Mouse (Mus musculus): ENCODE measurements around the gene Zcchc14. TPM values are rescaled to one million over a fixed set of nuclear protein-coding genes. Genes with fewer than 3 reads are reported as not detected.

Gene Zcchc14
- polyA plus RNA-seq, 1 experiment from 2014 or later: 2.8 TPM

GRCm38 (mm10) chr8:121573275-121573674, 79.4 kb downstream of the Zcchc14 start:
- no peaks in the 10 kb centered on the region for H3K27me3 ChIP-seq (replicated peaks)
- no peak overlapping the region for H3K27ac ChIP-seq
- peaks cover 85% of the 10 kb centered on the region for H3K4me1 ChIP-seq
- 54% methylated on average over 3 of the region's 3 CpGs for WGBS (ENCODE audit: insufficient replicate concordance)
- ATAC-seq: peak; percentile 63
- no peaks in the 10 kb centered on the region for H3K36me3 ChIP-seq
- H3K4me3 ChIP-seq: no peak overlapping the region
- 0 out of 2 replicates have a peak overlapping the region, but pooled peaks have one; percentile 3 for H3K4me2 ChIP-seq
- no peaks in the 10 kb centered on the region for H3K9me3 ChIP-seq (replicated peaks)
- peak overlapping the region; percentile 4; the same call in 1 of the 2 replicates for H3K9ac ChIP-seq

DNA sequence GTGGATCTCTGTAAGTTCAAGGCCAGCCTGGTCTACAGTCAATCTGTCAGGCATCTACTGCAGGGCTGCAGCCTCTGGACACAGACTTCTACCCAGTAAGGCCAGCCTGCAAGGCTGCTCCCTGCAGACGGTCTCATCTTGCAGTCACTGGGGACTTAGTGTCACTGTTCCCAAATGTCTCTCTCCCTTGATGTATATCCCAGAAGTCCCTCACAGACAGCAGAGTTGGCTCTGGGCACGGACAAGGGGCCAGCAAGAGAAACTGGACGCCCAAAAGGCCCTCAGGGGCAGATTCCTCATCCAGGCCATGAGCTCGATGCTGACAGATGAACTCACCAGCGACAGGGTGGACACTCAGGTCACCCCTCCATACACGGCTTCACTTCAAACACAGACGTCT, 80.6 kb downstream of the Zcchc14 start:
- Histone ChIP-seq H3K9me3 (replicated peaks) (no peaks in the 10 kb centered on the region), H3K27ac (no peak overlapping the region)

DNA sequence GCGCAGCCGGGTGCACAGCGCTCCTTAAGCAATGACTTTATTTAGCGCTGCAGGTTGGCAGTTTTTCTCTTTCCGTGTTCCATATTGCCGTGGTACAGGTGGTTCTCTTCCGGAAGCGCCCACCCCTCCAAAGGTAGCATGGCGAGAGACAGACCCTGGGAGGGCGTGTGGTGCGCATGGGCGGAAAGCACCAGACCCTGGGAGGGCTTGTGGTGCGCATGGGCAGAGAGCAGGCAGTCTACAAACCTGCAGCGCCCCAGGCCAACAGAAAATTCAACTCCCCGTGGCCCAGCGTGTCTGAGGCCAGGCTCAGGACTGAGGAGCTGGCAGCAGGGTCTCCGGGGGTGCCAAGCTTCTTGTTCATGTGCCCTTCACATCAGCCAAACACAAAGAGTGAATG, 81.9 kb downstream of the Zcchc14 start:
- Histone ChIP-seq H3K27ac (peak overlapping the region; percentile 61), H3K4me2 (peak overlapping the region; percentile 46), H3K27me3 (replicated peaks) (no peaks in the 10 kb centered on the region), H3K9me3 (replicated peaks) (no peaks in the 10 kb centered on the region), H3K4me3 (no peak overlapping the region), H3K9ac (no peak overlapping the region), H3K36me3 (peaks cover 8% of the 10 kb centered on the region), H3K4me1 (peaks cover 67% of the 10 kb centered on the region)
- ATAC-seq: no peak
- 67% methylated on average over 17 of the region's 17 CpGs for WGBS (ENCODE audit: insufficient replicate concordance)

More for the DNA sequence above, 80.6 kb downstream of the Zcchc14 start:
- no peak for ATAC-seq
- H3K27me3 ChIP-seq (replicated peaks): no peaks in the 10 kb centered on the region
- no peak overlapping the region for H3K4me2 ChIP-seq
- H3K4me1 ChIP-seq: peaks cover 78% of the 10 kb centered on the region
- H3K4me3 ChIP-seq: no peak overlapping the region
- WGBS (ENCODE audit: insufficient replicate concordance): 79% methylated on average over 7 of the region's 7 CpGs
- H3K9ac ChIP-seq: no peak overlapping the region
- H3K36me3 ChIP-seq: no peaks in the 10 kb centered on the region

- peak overlapping the region; percentile 61 for H3K27ac ChIP-seq
- no peaks in the 10 kb centered on the region for H3K27me3 ChIP-seq (replicated peaks)
- H3K4me1 ChIP-seq: peaks cover 64% of the 10 kb centered on the region
- peaks cover 12% of the 10 kb centered on the region for H3K36me3 ChIP-seq
- no peak for ATAC-seq
- WGBS (ENCODE audit: insufficient replicate concordance): 47% methylated on average over 21 of the region's 21 CpGs
- peak overlapping the region; percentile 46 for H3K4me2 ChIP-seq
- no peak overlapping the region for H3K4me3 ChIP-seq
- H3K9ac ChIP-seq: no peak overlapping the region
- no peaks in the 10 kb centered on the region for H3K9me3 ChIP-seq (replicated peaks)
These were observed 82.4 kb downstream of the Zcchc14 start for GRCm38 (mm10) chr8:121570335-121570734.

GRCm38 (mm10) chr8:121568321-121568720, 84.4 kb downstream of the Zcchc14 start:
- Histone ChIP-seq H3K4me2 (no peak overlapping the region), H3K9me3 (replicated peaks) (no peaks in the 10 kb centered on the region), H3K27ac (no peak overlapping the region), H3K4me1 (peaks cover 45% of the 10 kb centered on the region), H3K27me3 (replicated peaks) (no peaks in the 10 kb centered on the region), H3K9ac (no peak overlapping the region), H3K4me3 (no peak overlapping the region), H3K36me3 (peaks cover 26% of the 10 kb centered on the region)
- 69% methylated on average over 6 of the region's 6 CpGs for WGBS (ENCODE audit: insufficient replicate concordance)
- no peak for ATAC-seq

DNA sequence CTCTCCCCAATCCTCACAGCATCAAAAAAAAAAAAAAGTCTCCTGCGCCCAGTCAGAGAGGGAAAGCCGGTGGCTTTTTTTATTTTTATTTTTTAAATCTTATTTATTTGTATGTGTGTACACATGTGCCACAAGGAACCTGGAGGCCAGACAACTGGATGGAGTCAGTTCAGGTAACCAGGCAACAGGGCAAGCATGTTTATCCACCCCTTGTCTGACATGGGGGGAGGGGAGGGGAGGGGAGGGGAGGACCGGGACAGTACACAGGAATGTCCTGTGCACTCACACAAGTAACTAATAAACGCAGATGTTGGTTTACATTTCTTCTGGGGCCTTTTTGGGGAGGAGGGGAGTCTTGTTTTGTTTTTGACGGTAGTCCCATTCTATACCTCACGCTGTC, 89.0 kb downstream of the Zcchc14 start:
- no peak overlapping the region for H3K27ac ChIP-seq
- peaks cover 58% of the 10 kb centered on the region for H3K36me3 ChIP-seq
- no peak for ATAC-seq
- WGBS (ENCODE audit: insufficient replicate concordance): 82% methylated on average over 6 of the region's 6 CpGs
- H3K4me1 ChIP-seq: peaks cover 19% of the 10 kb centered on the region
- H3K9me3 ChIP-seq (replicated peaks): no peaks in the 10 kb centered on the region
- H3K4me2 ChIP-seq: no peak overlapping the region
- no peak overlapping the region for H3K9ac ChIP-seq
- H3K27me3 ChIP-seq (replicated peaks): no peaks in the 10 kb centered on the region
- H3K4me3 ChIP-seq: no peak overlapping the region

- no peak overlapping the region for H3K4me2 ChIP-seq
- H3K4me3 ChIP-seq: no peak overlapping the region
- H3K27me3 ChIP-seq (replicated peaks): no peaks in the 10 kb centered on the region
- H3K4me1 ChIP-seq: peaks cover 11% of the 10 kb centered on the region
- no peak overlapping the region for H3K27ac ChIP-seq
- 75% methylated on average over 9 of the region's 9 CpGs for WGBS (ENCODE audit: insufficient replicate concordance)
- ATAC-seq: no peak
- H3K36me3 ChIP-seq: peaks cover 66% of the 10 kb centered on the region
- no peak overlapping the region for H3K9ac ChIP-seq
- no peaks in the 10 kb centered on the region for H3K9me3 ChIP-seq (replicated peaks)
These were observed 89.8 kb downstream of the Zcchc14 start for GRCm38 (mm10) chr8:121562941-121563351.

DNA sequence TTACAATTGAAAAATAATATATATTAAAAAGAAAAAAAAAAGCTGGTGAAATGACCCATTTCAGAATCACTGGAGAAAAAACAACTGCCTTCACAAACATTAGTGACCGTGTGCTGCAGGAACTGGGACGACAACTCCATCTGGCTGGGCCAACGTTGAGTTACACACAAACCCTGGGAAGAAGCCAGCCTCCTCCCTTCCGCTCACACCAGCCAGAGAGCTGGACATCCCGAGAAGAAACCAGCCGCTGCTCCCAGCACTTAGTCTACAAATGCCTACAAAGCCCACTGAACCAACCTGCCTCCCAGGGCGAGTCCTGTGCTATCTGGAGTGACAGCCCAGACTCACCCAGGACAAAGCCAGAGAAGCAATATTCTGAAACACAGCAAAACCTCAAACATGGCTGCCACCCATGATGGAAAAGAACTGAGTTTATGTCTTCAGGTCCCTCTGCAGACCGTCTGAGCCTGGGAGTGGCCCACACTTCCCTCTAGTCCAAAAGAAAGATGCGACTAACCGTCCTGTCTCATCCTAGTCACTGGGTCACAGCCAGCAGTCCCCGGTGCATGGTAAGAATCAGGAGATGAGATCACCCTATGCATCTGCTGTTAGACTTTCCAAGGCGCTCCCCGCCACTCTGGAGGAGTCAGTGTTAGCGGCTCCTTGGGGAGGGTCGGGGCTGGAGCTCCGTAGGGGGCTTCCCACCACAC, 90.9 kb downstream of the Zcchc14 start:
- Histone ChIP-seq H3K27me3 (replicated peaks) (no peaks in the 10 kb centered on the region), H3K4me2 (no peak overlapping the region), H3K4me3 (no peak overlapping the region), H3K9me3 (replicated peaks) (no peaks in the 10 kb centered on the region), H3K4me1 (peaks cover 10% of the 10 kb centered on the region; the same call in 1 of the 2 replicates), H3K9ac (no peak overlapping the region), H3K36me3 (peaks cover 70% of the 10 kb centered on the region), H3K27ac (no peak overlapping the region)
- ATAC-seq: no peak
- 82% methylated on average over 16 of the region's 16 CpGs for whole genome bisulfite sequencing (ENCODE audit: insufficient replicate concordance)

- H3K27me3 ChIP-seq (replicated peaks): no peaks in the 10 kb centered on the region
- H3K4me2 ChIP-seq: no peak overlapping the region
- no peak for ATAC-seq
- H3K27ac ChIP-seq: no peak overlapping the region
- H3K9ac ChIP-seq: no peak overlapping the region
- H3K4me1 ChIP-seq: peaks cover 8% of the 10 kb centered on the region; the same call in 1 of the 2 replicates
- 88% methylated on average over 7 of the region's 7 CpGs for WGBS (ENCODE audit: insufficient replicate concordance)
- no peak overlapping the region for H3K4me3 ChIP-seq
- H3K36me3 ChIP-seq: peaks cover 69% of the 10 kb centered on the region
- no peaks in the 10 kb centered on the region for H3K9me3 ChIP-seq (replicated peaks)
These were observed 92.1 kb downstream of the Zcchc14 start for GRCm38 (mm10) chr8:121560432-121561100.

DNA sequence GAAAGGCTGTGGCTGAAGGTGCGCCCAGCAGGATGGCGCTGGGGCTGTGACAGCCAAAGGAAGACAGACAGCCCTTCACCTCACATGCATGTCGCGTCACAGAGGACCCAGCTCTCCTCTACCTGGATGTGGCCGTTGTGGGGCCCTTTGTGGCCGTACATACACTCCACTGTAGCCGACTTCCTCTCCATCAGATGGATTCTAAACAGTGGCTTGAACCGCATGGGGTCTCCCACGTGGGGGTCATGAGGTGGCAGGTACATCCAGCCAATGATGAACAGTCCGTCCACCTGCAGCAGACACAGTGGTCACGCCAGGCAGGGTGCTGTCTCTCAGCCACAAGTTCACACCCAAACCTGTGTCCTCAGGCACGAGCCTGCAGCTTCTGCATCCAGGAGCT, 92.9 kb downstream of the Zcchc14 start:
- peaks cover 69% of the 10 kb centered on the region for H3K36me3 ChIP-seq
- no peak overlapping the region for H3K9ac ChIP-seq

GRCm38 (mm10) chr8:121558538-121558937, 94.2 kb downstream of the Zcchc14 start:
- WGBS (ENCODE audit: insufficient replicate concordance): 88% methylated on average over 16 of the region's 16 CpGs
- Histone ChIP-seq H3K4me2 (no peak overlapping the region), H3K27me3 (replicated peaks) (no peaks in the 10 kb centered on the region), H3K27ac (no peak overlapping the region), H3K4me1 (peaks cover 8% of the 10 kb centered on the region; the same call in 1 of the 2 replicates), H3K9me3 (replicated peaks) (no peaks in the 10 kb centered on the region), H3K4me3 (no peak overlapping the region), H3K9ac (no peak overlapping the region), H3K36me3 (peaks cover 75% of the 10 kb centered on the region)
- ATAC-seq: no peak

More for the DNA sequence above, 92.9 kb downstream of the Zcchc14 start:
- no peaks in the 10 kb centered on the region for H3K9me3 ChIP-seq (replicated peaks)
- no peak overlapping the region for H3K4me2 ChIP-seq
- no peaks in the 10 kb centered on the region for H3K27me3 ChIP-seq (replicated peaks)
- 92% methylated on average over 12 of the region's 12 CpGs for WGBS (ENCODE audit: insufficient replicate concordance)
- no peak overlapping the region for H3K27ac ChIP-seq
- ATAC-seq: no peak
- peaks cover 8% of the 10 kb centered on the region; the same call in 1 of the 2 replicates for H3K4me1 ChIP-seq
- H3K4me3 ChIP-seq: no peak overlapping the region

DNA sequence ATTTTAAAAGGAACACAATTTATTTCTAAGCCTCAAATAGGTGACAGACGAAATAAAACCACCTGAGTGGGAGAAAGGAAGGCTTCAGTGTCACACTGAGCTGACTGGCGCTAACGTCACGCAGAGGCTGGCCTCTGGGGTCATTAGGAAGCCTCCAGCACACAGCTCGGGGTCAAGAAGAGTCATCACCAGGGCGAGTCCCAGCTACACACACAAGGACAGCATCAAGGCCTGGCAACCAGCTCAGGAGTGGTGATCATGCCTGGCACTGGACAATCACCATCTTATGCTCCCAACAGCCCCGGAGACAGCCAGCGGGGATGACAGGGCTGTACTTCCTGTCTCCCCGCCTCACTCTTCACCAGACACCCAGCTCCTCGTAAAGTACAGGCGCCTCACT, 95.0 kb downstream of the Zcchc14 start:
- H3K27ac ChIP-seq: no peak overlapping the region
- no peaks in the 10 kb centered on the region for H3K27me3 ChIP-seq (replicated peaks)
- H3K4me1 ChIP-seq: 0 out of 2 replicates have a peak, but pooled peaks cover 1% of the 10 kb centered on the region
- peaks cover 75% of the 10 kb centered on the region for H3K36me3 ChIP-seq
- ATAC-seq: no peak
- 85% methylated on average over 11 of the region's 11 CpGs for WGBS (ENCODE audit: insufficient replicate concordance)
- no peak overlapping the region for H3K4me2 ChIP-seq
- H3K9ac ChIP-seq: no peak overlapping the region
- H3K4me3 ChIP-seq: no peak overlapping the region
- H3K9me3 ChIP-seq (replicated peaks): no peaks in the 10 kb centered on the region
